ENCODE assay signal across 9 mouse cellular contexts in genomic region chr1:88211812-88212211, GRCm38 (mm10). TPM values are rescaled to one million over a fixed set of nuclear protein-coding genes. Genes with fewer than 3 reads are reported as not detected.
DNase-seq lines count a peak whose midpoint lies in the region; ATAC-seq lines count a peak whose summit lies in the region.
"Had no signal": no experiment of that assay in that cellular context is flagged by ENCODE, and none has a peak within 500 bp of the region (broad histone marks: within the 10 kb centered on the region; RNA-seq: fewer than 3 reads in every experiment).

Gene Ugt1a1 (plus strand): TSS chr1:88211959.

- H3K36me3 ChIP-seq in neural tube, embryonic 15.5 days: no peaks in the 10 kb centered on the region
- H3K36me3 ChIP-seq in stomach, embryonic 14.5 days (ENCODE audit: control insufficient read depth, insufficient read depth, low read length): no peaks in the 10 kb centered on the region
- H3K36me3 ChIP-seq: limb, embryonic 12.5 days had no signal

- ATAC-seq in neural tube, embryonic 15.5 days (ENCODE audit: low FRiP score): no peak
- ATAC-seq in stomach, embryonic 14.5 days (ENCODE audit: insufficient number of reproducible peaks, insufficient read depth, low FRiP score, low read depth): peak; percentile 7; the same call in 1 of the 2 replicates

- 70% methylated on average over 8 of the region's 8 CpGs for WGBS in neural tube, embryonic 15.5 days
- 46% methylated on average over 8 of the region's 8 CpGs for WGBS in large intestine, adult 2 months
- WGBS in stomach, embryonic 14.5 days: 67% methylated on average over 8 of the region's 8 CpGs

- no peaks in the 10 kb centered on the region for H3K27me3 ChIP-seq in neural tube, embryonic 15.5 days (replicated peaks)
- H3K27me3 ChIP-seq in stomach, embryonic 14.5 days (ENCODE audit: control insufficient read depth, insufficient read depth, low read length): no peaks in the 10 kb centered on the region
- H3K27me3 ChIP-seq: limb, embryonic 12.5 days had no signal

- no peak within 1 kb of the TSS for H3K4me2 ChIP-seq in neural tube, embryonic 15.5 days
- no peak within 1 kb of the TSS for H3K4me2 ChIP-seq in stomach, embryonic 14.5 days (replicated peaks; ENCODE audit: low read depth, low read length)
- H3K4me2 ChIP-seq: limb, embryonic 12.5 days had no signal

- no peaks in the 10 kb centered on the region for H3K4me1 ChIP-seq in neural tube, embryonic 15.5 days
- no peaks in the 10 kb centered on the region for H3K4me1 ChIP-seq in stomach, embryonic 14.5 days (ENCODE audit: control insufficient read depth, insufficient read depth, low read length)
- H3K4me1 ChIP-seq: limb, embryonic 12.5 days had no signal

- no peak within 1 kb of the TSS for H3K4me3 ChIP-seq in neural tube, embryonic 15.5 days (replicated peaks)
- no peak within 1 kb of the TSS for H3K4me3 ChIP-seq in stomach, embryonic 14.5 days (ENCODE audit: low read depth, low read length)
- H3K4me3 ChIP-seq: limb, embryonic 12.5 days had no signal

- no peak within 1 kb of the TSS for H3K9ac ChIP-seq in neural tube, embryonic 15.5 days (replicated peaks)
- H3K9ac ChIP-seq in stomach, embryonic 14.5 days (replicated peaks; ENCODE audit: low read depth, low read length): no peak within 1 kb of the TSS
- H3K9ac ChIP-seq: limb, embryonic 12.5 days had no signal

- H3K27ac ChIP-seq in neural tube, embryonic 15.5 days (replicated peaks): no peak within 1 kb of the TSS
- H3K27ac ChIP-seq in stomach, embryonic 14.5 days (ENCODE audit: low read length): no peak within 1 kb of the TSS
- H3K27ac ChIP-seq: limb, embryonic 12.5 days had no signal

- peak; percentile 19 for DNase-seq in neural tube, embryonic 10.5 days (ENCODE audit: extremely low spot score, low spot score)
- peak; percentile 99 for DNase-seq in gonadal fat pad, adult 2 months (ENCODE audit: low read depth)
- DNase-seq in large intestine, adult 2 months (ENCODE audit: low read depth, low spot score): peak; percentile 98
- no peak for DNase-seq in cerebellum, postnatal 14 days
- DNase-seq in left cerebral cortex, adult 18-20 months (ENCODE audit: low spot score in 2 of 2): no peak
- no peak for DNase-seq in cerebellum, adult 11 months

- H3K9me3 ChIP-seq in neural tube, embryonic 15.5 days (replicated peaks): peaks cover 52% of the 10 kb centered on the region
- peaks cover 51% of the 10 kb centered on the region for H3K9me3 ChIP-seq in stomach, embryonic 14.5 days (ENCODE audit: control insufficient read depth, low read depth, low read length)

RNA-seq across cellular contexts. Expression of gene Ugt1a1, which starts in this region (rescaled TPM):
- polyA plus RNA-seq in neural tube, embryonic 15.5 days (2015; fragmentation: Nextera tagmentation; extraction: Ambion mirVana): 0.34 TPM in 1 of 2 replicates, not detected in the other
- polyA plus RNA-seq in gonadal fat pad, adult 2 months (2012; rRNA removed): 1.2 and 1.3 TPM in 2 replicates
- 64.4 and 146 TPM in 2 replicates for polyA plus RNA-seq in large intestine, adult 2 months (2012; rRNA removed)
- polyA plus RNA-seq in stomach, embryonic 14.5 days (2014; fragmentation: Nextera tagmentation; extraction: Ambion mirVana): 0.33 and 1.3 TPM in 2 replicates
- total RNA-seq in left cerebral cortex, adult 18-20 months (2021): not detected
- polyA plus RNA-seq: limb, embryonic 12.5 days had no signal

Comparison
In these comparisons a context has a peak if more than half of its experiments do, and no peak if none do; other contexts are left out.
1. RNA of gene Ugt1a1 (polyA plus RNA-seq): 64.4 to 146 TPM in large intestine, adult 2 months; 1.2 to 1.3 TPM in gonadal fat pad, adult 2 months, 0.33 to 1.3 TPM in stomach, embryonic 14.5 days and 0.34 TPM in neural tube, embryonic 15.5 days; every median in the first group is over 10 times any median in the second.
2. DNase-seq: peak in neural tube, embryonic 10.5 days (single experiment), gonadal fat pad, adult 2 months (single experiment) and large intestine, adult 2 months (single experiment); none in cerebellum, postnatal 14 days (0 of 2), left cerebral cortex, adult 18-20 months (0 of 2) and cerebellum, adult 11 months (single experiment).